Mouse (Mus musculus) MEL (cell line): ENCODE data around the gene Bcat2. TPM values are rescaled to one million over a fixed set of nuclear protein-coding genes. Genes with fewer than 3 reads are reported as not detected.

Experiments
- DNase-seq: peaks from one replicate; pipeline ENCODE4 v3.0.0; 2011; ENCODE audit warnings: low read depth, low spot score
- H3K27ac ChIP-seq: 2 replicates; pipeline ENCODE4 v1.5.1; 2012; ENCODE audit warnings: low read depth, mild to moderate bottlenecking, control low read depth, low read length, moderate library complexity; ENCODE audit not compliant: control insufficient read depth
- H3K27me3 ChIP-seq, 2 experiments: fragments of 150-350 bp in 1 of 2; sonication (generic) in 1 of 2; 2 replicates each; pipeline ENCODE4 v1.6.1; 2012; ENCODE audit warnings: low read length in 2 of 2, mild to moderate bottlenecking in 2 of 2, improper control_type of control experiment in 1 of 2, moderate library complexity in 1 of 2; ENCODE audit not compliant: insufficient read depth in 2 of 2, control insufficient read depth in 1 of 2
- H3K36me3 ChIP-seq, 2 experiments: 2 replicates each; pipeline ENCODE4 v1.6.1; 2012 to 2014; ENCODE audit warnings: low read length in 2 of 2, improper control_type of control experiment in 1 of 2, inconsistent platforms in 1 of 2, mild to moderate bottlenecking in 1 of 2; ENCODE audit not compliant: insufficient read depth in 2 of 2, control insufficient read depth in 1 of 2
- H3K4me1 ChIP-seq, 2 experiments: fragments of 150-350 bp in 1 of 2; sonication (generic) in 1 of 2; 2 replicates each; pipeline ENCODE4 v1.6.1; 2012; ENCODE audit warnings: low read length in 2 of 2, improper control_type of control experiment in 1 of 2, mild to moderate bottlenecking in 1 of 2; ENCODE audit not compliant: insufficient read depth in 2 of 2, control insufficient read depth in 1 of 2
- H3K4me3 ChIP-seq, 2 experiments: fragments of 150-350 bp in 1 of 2; sonication (generic) in 1 of 2; 2 replicates each; pipeline ENCODE4 v1.5.1; 2012; ENCODE audit warnings: low read depth in 2 of 2, low read length in 2 of 2, mild to moderate bottlenecking in 2 of 2, moderate library complexity in 2 of 2, control low read depth in 1 of 2, improper control_type of control experiment in 1 of 2; ENCODE audit not compliant: control insufficient read depth in 1 of 2, insufficient read depth in 1 of 2
- H3K79me2 ChIP-seq: 2 replicates; pipeline ENCODE4 v1.6.1; 2012; ENCODE audit warnings: mild to moderate bottlenecking, low read length, moderate library complexity; ENCODE audit not compliant: control insufficient read depth, poor library complexity, insufficient read depth
- H3K9ac ChIP-seq: 2 replicates; pipeline ENCODE4 v1.6.1; 2012; ENCODE audit warnings: low read depth, mild to moderate bottlenecking, control low read depth, low read length, moderate library complexity; ENCODE audit not compliant: control insufficient read depth, poor library complexity, severe bottlenecking
- H3K9me3 ChIP-seq: fragments of 150-350 bp; sonication (generic); replicated peaks from 2 replicates; pipeline ENCODE4 v1.6.1; 2012; ENCODE audit warnings: mild to moderate bottlenecking, low read length, improper control_type of control experiment, moderate library complexity; ENCODE audit not compliant: insufficient read depth
- CHD1 ChIP-seq: IDR thresholded peaks from 2 replicates; pipeline ENCODE4 v1.6.1; 2012; ENCODE audit warnings: low read depth, mild to moderate bottlenecking, inconsistent platforms, low read length, improper control_type of control experiment
- CHD2 ChIP-seq: IDR thresholded peaks from 2 replicates; pipeline ENCODE4 v1.6.1; 2011; ENCODE audit warnings: low read length, improper control_type of control experiment
- E2F4 ChIP-seq: IDR thresholded peaks from 2 replicates; pipeline ENCODE4 v1.6.1; 2011; ENCODE audit warnings: low read depth, low read length, improper control_type of control experiment, borderline replicate concordance
- ELF1 ChIP-seq: IDR thresholded peaks from 2 replicates; pipeline ENCODE4 v1.6.1; 2014; ENCODE audit warnings: low read depth, mild to moderate bottlenecking, inconsistent platforms, low read length, improper control_type of control experiment, moderate library complexity
- GATA1 ChIP-seq: IDR thresholded peaks from 2 replicates; pipeline ENCODE4 v1.6.1; 2011; ENCODE audit warnings: low read depth, low read length, improper control_type of control experiment
- HCFC1 ChIP-seq: IDR thresholded peaks from 2 replicates; pipeline ENCODE4 v1.6.1; 2012; ENCODE audit warnings: low read depth, mild to moderate bottlenecking, inconsistent platforms, low read length, improper control_type of control experiment, moderate library complexity
- KAT2A ChIP-seq: conservative IDR thresholded peaks from 2 replicates; pipeline ENCODE4 v1.6.1; 2012; ENCODE audit warnings: low read depth, low read length, improper control_type of control experiment, inconsistent platforms
- MAZ ChIP-seq: IDR thresholded peaks from 2 replicates; pipeline ENCODE4 v1.6.1; 2012; ENCODE audit warnings: low read depth, mild to moderate bottlenecking, inconsistent platforms, low read length, improper control_type of control experiment
- MYB ChIP-seq: IDR thresholded peaks from 2 replicates; pipeline ENCODE4 v1.6.1; 2011; ENCODE audit warnings: mild to moderate bottlenecking, low read depth, low read length, improper control_type of control experiment
- NRF1 ChIP-seq: IDR thresholded peaks from 2 replicates; pipeline ENCODE4 v1.6.1; 2014; ENCODE audit warnings: low read depth, mild to moderate bottlenecking, inconsistent platforms, low read length, improper control_type of control experiment, moderate library complexity; ENCODE audit not compliant: poor library complexity, insufficient read depth, severe bottlenecking
- POLR2A ChIP-seq, 2 experiments: IDR thresholded peaks; 2 replicates each; pipeline ENCODE4 v1.6.1; 2011 to 2012; ENCODE audit warnings: low read length in 2 of 2, mild to moderate bottlenecking in 2 of 2, control low read depth in 1 of 2, improper control_type of control experiment in 1 of 2, low read depth in 1 of 2, moderate library complexity in 1 of 2; ENCODE audit not compliant: control insufficient read depth in 1 of 2, insufficient read depth in 1 of 2, poor library complexity in 1 of 2
- RAD21 ChIP-seq: IDR thresholded peaks from 2 replicates; pipeline ENCODE4 v1.6.1; 2011; ENCODE audit warnings: mild to moderate bottlenecking, low read depth, low read length, improper control_type of control experiment
- TAL1 ChIP-seq: IDR thresholded peaks from 2 replicates; pipeline ENCODE4 v1.6.1; 2012; ENCODE audit warnings: mild to moderate bottlenecking, inconsistent platforms, low read length, moderate library complexity, mixed read lengths
- TBP ChIP-seq: IDR thresholded peaks from 2 replicates; pipeline ENCODE4 v1.8.0; 2011; ENCODE audit warnings: low read depth, low read length, improper control_type of control experiment
- UBTF ChIP-seq: IDR thresholded peaks from 2 replicates; pipeline ENCODE4 v1.6.1; 2012; ENCODE audit warnings: low read depth, mild to moderate bottlenecking, inconsistent platforms, low read length, improper control_type of control experiment, moderate library complexity, borderline replicate concordance; ENCODE audit not compliant: insufficient read depth
- USF1 ChIP-seq: IDR thresholded peaks from 2 replicates; pipeline ENCODE4 v1.6.1; 2014; ENCODE audit warnings: low read depth, mild to moderate bottlenecking, inconsistent platforms, low read length, improper control_type of control experiment, moderate library complexity
- USF2 ChIP-seq, 2 experiments: IDR thresholded peaks; 2 replicates each; pipeline ENCODE4 v1.6.1; 2011 to 2012; ENCODE audit warnings: improper control_type of control experiment in 2 of 2, low read length in 2 of 2, borderline replicate concordance in 1 of 2, inconsistent platforms in 1 of 2, low read depth in 1 of 2, mild to moderate bottlenecking in 1 of 2; ENCODE audit not compliant: insufficient read depth in 1 of 2
- ZKSCAN1 ChIP-seq: IDR thresholded peaks from 2 replicates; pipeline ENCODE4 v1.6.1; 2012; ENCODE audit warnings: low read depth, mild to moderate bottlenecking, inconsistent platforms, low read length, improper control_type of control experiment, moderate library complexity
- ZMIZ1 ChIP-seq: IDR thresholded peaks from 2 replicates; pipeline ENCODE4 v1.6.1; 2012; ENCODE audit warnings: low read depth, mild to moderate bottlenecking, inconsistent platforms, low read length, improper control_type of control experiment, moderate library complexity
- polyA plus RNA-seq, 2 experiments: library from polyadenylated mRNA; stranded (reverse) in 1 of 2; unstranded in 1 of 2; fragments of >175 nt in 1 of 2; fragments of >200 nt in 1 of 2; gene quantifications; 2 replicates each; pipeline versions ENCODE4 v1.2.1 to v1.2.4; 2012; ENCODE audit warnings: low replicate concordance in 2 of 2, low read depth in 1 of 2; ENCODE audit not compliant: insufficient read length in 2 of 2, insufficient read depth in 1 of 2, missing spikeins in 1 of 2
- total RNA-seq: library from RNA; depleted of rRNA; stranded (reverse); fragments of 300-350 nt; gene quantifications from 2 replicates; pipeline ENCODE4 v1.2.3, GENCODE M21; 2012

Gene Bcat2
- total and polyA plus RNA-seq, 3 experiments, result 49.4 to 140 TPM; not detected in 1

DNA sequence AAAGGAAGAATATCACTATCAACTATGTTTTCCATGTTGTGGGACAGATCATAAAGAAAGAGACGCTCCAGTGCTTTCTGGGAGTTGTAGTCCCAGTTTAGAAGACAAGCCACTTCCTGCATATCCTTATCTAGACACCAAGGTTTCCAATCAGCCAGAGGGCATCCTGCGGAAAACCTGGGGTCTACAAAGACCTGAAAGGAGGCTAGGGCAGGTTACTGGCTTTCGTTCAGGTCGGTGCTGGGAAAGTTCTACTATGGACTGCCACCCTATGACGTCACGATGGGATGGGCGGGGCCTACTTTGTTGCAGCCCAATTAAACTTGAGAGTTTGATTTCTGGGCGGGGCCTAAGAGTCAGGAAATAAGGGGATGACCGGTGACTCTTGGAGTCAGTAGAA, 51.5 kb downstream of the Bcat2 start, which contains the start of gene Izumo1:
Gene Izumo1 (plus strand): TSS at position 369 of the 400 bp plus-strand sequence.
- Histone ChIP-seq H3K9me3 (no peaks in the 10 kb centered on the region), H3K27me3 (peaks cover 0 to 2% of the 10 kb centered on the region in 2 experiments; a peak in 2 of 4 replicates), H3K4me3 (peak within 1 kb of the TSS; percentile 46 to 65; a peak in 3 of 4 replicates), H3K27ac (no peak within 1 kb of the TSS), H3K9ac (no peak within 1 kb of the TSS), H3K4me1 (peaks cover 3 to 8% of the 10 kb centered on the region in 2 experiments; a peak in 2 of 4 replicates), H3K79me2 (no peaks in the 10 kb centered on the region), H3K36me3 (no peaks in the 10 kb centered on the region; a peak in 1 of 4 replicates)
- TF ChIP-seq UBTF, result no peak
- TF ChIP-seq ELF1, result peak; percentile 91
- TF ChIP-seq TBP, result peak; percentile 60
- TF ChIP-seq E2F4, result no peak
- peak; percentile 94 for TF ChIP-seq HCFC1
- TF ChIP-seq POLR2A (IDR thresholded peaks at IDR 0.05; ENCODE audit: control insufficient read depth in 1 of 2, insufficient read depth in 1 of 2, low read depth in 1 of 2, low read length in 2 of 2, poor library complexity in 1 of 2), result peak in 1 of 2 experiments; percentile 26; a peak in 1 of 4 replicates
- peak; percentile 72 for TF ChIP-seq KAT2A
- TF ChIP-seq RAD21, result no peak
- peak; percentile 64 for TF ChIP-seq GATA1
- no peak for TF ChIP-seq NRF1
- peak; percentile 73 for DNase-seq

- Histone ChIP-seq H3K9me3 (no peaks in the 10 kb centered on the region), H3K27me3 (peaks cover 0 to 2% of the 10 kb centered on the region in 2 experiments; a peak in 2 of 4 replicates), H3K27ac (no peak overlapping the region)
- peak; percentile 42 for DNase-seq
- TF ChIP-seq MAZ (no peak), UBTF (no peak), MYB (no peak)
- TF ChIP-seq, all 39 proteins: peak for 0
- Histone ChIP-seq H3K4me1 (peaks cover 0 to 15% of the 10 kb centered on the region in 2 experiments; a peak in 2 of 4 replicates), H3K79me2 (peaks cover 1% of the 10 kb centered on the region; the same call in 1 of the 2 replicates), H3K9ac (no peak overlapping the region), H3K36me3 (no peaks in the 10 kb centered on the region), H3K4me3 (no peak overlapping the region)
Observed at GRCm38 (mm10) chr7:45623507-45623906, 53.6 kb downstream of the Bcat2 start.

- no peaks in the 10 kb centered on the region; a peak in 1 of 4 replicates for H3K27me3 ChIP-seq
- TF ChIP-seq E2F4 (no peak), ZMIZ1 (no peak), TAL1 (no peak), CHD1 (no peak), CHD2 (no peak), RAD21 (no peak), MAZ (no peak), ZKSCAN1 (no peak), USF2 (IDR thresholded peaks at IDR 0.05; ENCODE audit: borderline replicate concordance in 1 of 2, insufficient read depth in 1 of 2, low read depth in 1 of 2, low read length in 2 of 2) (no peak), HCFC1 (no peak), ELF1 (no peak), USF1 (no peak)
Observed at GRCm38 (mm10) chr7:45624718-45625117, 54.8 kb downstream of the Bcat2 start.

More at GRCm38 (mm10) chr7:45624718-45625117, 54.8 kb downstream of the Bcat2 start:
- Histone ChIP-seq H3K4me1 (peaks cover 0 to 15% of the 10 kb centered on the region in 2 experiments; a peak in 2 of 4 replicates), H3K36me3 (no peaks in the 10 kb centered on the region), H3K79me2 (peaks cover 2% of the 10 kb centered on the region; the same call in 1 of the 2 replicates), H3K9ac (no peak overlapping the region), H3K4me3 (no peak overlapping the region), H3K27ac (no peak overlapping the region), H3K9me3 (no peaks in the 10 kb centered on the region)
- no peak for DNase-seq
